Mouse (Mus musculus) olfactory bulb, adult 2 months (tissue): ENCODE measurements around the gene Sigirr. TPM values are rescaled to one million over a fixed set of nuclear protein-coding genes. Genes with fewer than 3 reads are reported as not detected.

Source experiments
- H3K27ac ChIP-seq: fragments of 200-500 bp; 2 replicates; pipeline ENCODE4 v1.5.1; 2012; ENCODE audit warnings: low read depth, low read length; ENCODE audit not compliant: insufficient read depth
- H3K4me1 ChIP-seq: fragments of 200-500 bp; 2 replicates; pipeline ENCODE4 v1.6.1; 2012; ENCODE audit warnings: low read length; ENCODE audit not compliant: control insufficient read depth, insufficient read depth
- H3K4me3 ChIP-seq: fragments of 200-500 bp; 2 replicates; pipeline ENCODE4 v1.5.1; 2012; ENCODE audit warnings: mild to moderate bottlenecking, low read depth, low read length, moderate library complexity; ENCODE audit not compliant: insufficient read depth
- CTCF ChIP-seq: fragments of 200-500 bp; IDR thresholded peaks from 2 replicates; pipeline ENCODE4 v1.5.1; 2012; ENCODE audit warnings: low read depth, mild to moderate bottlenecking, low read length, moderate library complexity; ENCODE audit not compliant: insufficient read depth
- POLR2A ChIP-seq: fragments of 200-500 bp; IDR thresholded peaks from 2 replicates; pipeline ENCODE4 v1.6.1; 2012; ENCODE audit warnings: mild to moderate bottlenecking, low read depth, low read length, moderate library complexity; ENCODE audit not compliant: insufficient read depth
- WGBS: fragments of 180-500 bp; shearing (Covaris S2); methylation state at CpG from one replicate; pipeline ENCODE4 v1.1.7; 2018; 5-methylcytosine and 5-hydroxymethylcytosine counted together
- polyA plus RNA-seq: library from polyadenylated mRNA; stranded (reverse); fragments of >200 nt; gene quantifications from 2 replicates; pipeline ENCODE4 v1.2.4, GENCODE M21; 2012; ENCODE audit warnings: low replicate concordance; ENCODE audit not compliant: missing spikeins, insufficient read depth, insufficient read length

Gene Sigirr
- polyA plus RNA-seq, 1 experiment: not detected

GRCm38 (mm10) chr7:141090228-141090627 is 10.1 kb downstream of the Sigirr start:
- Histone ChIP-seq H3K4me3 (no peak overlapping the region), H3K4me1 (peaks cover 5% of the 10 kb centered on the region; the same call in 1 of the 2 replicates), H3K27ac (no peak overlapping the region)
- WGBS: 54% methylated on average over 8 of the region's 8 CpGs
- no peak for TF ChIP-seq POLR2A
- no peak for TF ChIP-seq CTCF

GRCm38 (mm10) chr7:141088473-141088872 is 11.9 kb downstream of the Sigirr start:
- H3K4me3 ChIP-seq: no peak overlapping the region
- 38% methylated on average over 18 of the region's 18 CpGs for WGBS
- H3K4me1 ChIP-seq: peaks cover 5% of the 10 kb centered on the region; the same call in 1 of the 2 replicates
- H3K27ac ChIP-seq: no peak overlapping the region
- no peak for TF ChIP-seq POLR2A
- no peak for TF ChIP-seq CTCF

GRCm38 (mm10) chr7:141087894-141088293 is 12.5 kb downstream of the Sigirr start:
- peaks cover 5% of the 10 kb centered on the region; the same call in 1 of the 2 replicates for H3K4me1 ChIP-seq
- no peak overlapping the region for H3K4me3 ChIP-seq
- TF ChIP-seq POLR2A (no peak), CTCF (no peak)
- WGBS: 57% methylated on average over 8 of the region's 8 CpGs
- no peak overlapping the region for H3K27ac ChIP-seq

GRCm38 (mm10) chr7:141079481-141080449 is 20.6 kb downstream of the Sigirr start:
- H3K27ac ChIP-seq: no peak overlapping the region
- no peak overlapping the region for H3K4me3 ChIP-seq
- 0 out of 2 replicates have a peak, but pooled peaks cover 3% of the 10 kb centered on the region for H3K4me1 ChIP-seq
- WGBS: 46% methylated on average over 34 of the region's 34 CpGs
- no peak for TF ChIP-seq CTCF

- Histone ChIP-seq H3K4me1 (0 out of 2 replicates have a peak, but pooled peaks cover 3% of the 10 kb centered on the region), H3K4me3 (no peak overlapping the region), H3K27ac (no peak overlapping the region)
- no peak for TF ChIP-seq POLR2A
- TF ChIP-seq CTCF: no peak
- WGBS: 76% methylated on average over 4 of the region's 4 CpGs
These were observed 21.5 kb downstream of the Sigirr start for GRCm38 (mm10) chr7:141078876-141079275.

- WGBS: 92% methylated on average over 15 of the region's 15 CpGs
- Histone ChIP-seq H3K4me1 (0 out of 2 replicates have a peak, but pooled peaks cover 3% of the 10 kb centered on the region), H3K27ac (no peak within 1 kb of the TSS), H3K4me3 (no peak within 1 kb of the TSS)
- TF ChIP-seq CTCF (no peak), POLR2A (no peak)
These were observed 22.5 kb downstream of the Sigirr start, which contains the start of gene Pkp3 for GRCm38 (mm10) chr7:141077841-141078240. Gene Pkp3 (plus strand): TSS chr7:141078218.

- H3K27ac ChIP-seq: no peak overlapping the region
- TF ChIP-seq CTCF (no peak), POLR2A (no peak)
- H3K4me3 ChIP-seq: no peak overlapping the region
- H3K4me1 ChIP-seq: peaks cover 15% of the 10 kb centered on the region
- 74% methylated on average over 4 of the region's 4 CpGs for WGBS
These were observed 26.6 kb downstream of the Sigirr start for GRCm38 (mm10) chr7:141073782-141074181.

GRCm38 (mm10) chr7:141072017-141072745 is 28.2 kb downstream of the Sigirr start:
- no peak overlapping the region for H3K27ac ChIP-seq
- TF ChIP-seq CTCF (peak; percentile 33; the same call in 1 of the 2 replicates), POLR2A (no peak)
- H3K4me3 ChIP-seq: no peak overlapping the region
- WGBS: 45% methylated on average over 23 of the region's 23 CpGs
- H3K4me1 ChIP-seq: peaks cover 15% of the 10 kb centered on the region
